Mouse (Mus musculus) liver, embryonic 13.5 days (tissue): Measurements from ENCODE around the gene Uvrag. TPM values are rescaled to one million over a fixed set of nuclear protein-coding genes. Genes with fewer than 3 reads are reported as not detected.

ENCODE experiments used
- ATAC-seq: fragments of 200-750 bp; cut with Nextera tagmentation; 2 replicates; pipeline ENCODE4 v1.8.0; 2017; ENCODE audit warnings: low read depth, mild to moderate bottlenecking, moderate number of reproducible peaks, moderate library complexity
- DNase-seq: peaks from one replicate; pipeline ENCODE4 v3.0.0; 2022
- H3K27ac ChIP-seq: fragments of 300-500 bp; sonication (generic); 2 replicates; pipeline ENCODE4 v1.5.1; 2015; ENCODE audit warnings: moderate library complexity, mild to moderate bottlenecking, inconsistent platforms
- H3K27me3 ChIP-seq: fragments of 300-500 bp; sonication (generic); 2 replicates; pipeline ENCODE4 v1.6.1; 2015; ENCODE audit warnings: mild to moderate bottlenecking, inconsistent platforms
- H3K36me3 ChIP-seq: fragments of 300-500 bp; sonication (generic); 2 replicates; pipeline ENCODE4 v1.6.1; 2015; ENCODE audit warnings: mild to moderate bottlenecking, inconsistent platforms
- H3K4me1 ChIP-seq: fragments of 300-500 bp; sonication (generic); replicated peaks from 2 replicates; pipeline ENCODE4 v1.6.1; 2015; ENCODE audit warnings: inconsistent platforms
- H3K4me2 ChIP-seq: fragments of 300-500 bp; sonication (generic); 2 replicates; pipeline ENCODE4 v1.6.1; 2015; ENCODE audit warnings: inconsistent platforms, mild to moderate bottlenecking, moderate library complexity
- H3K4me3 ChIP-seq: fragments of 300-500 bp; sonication (generic); replicated peaks from 2 replicates; pipeline ENCODE4 v1.5.1; 2015; ENCODE audit warnings: mild to moderate bottlenecking, inconsistent platforms
- H3K9ac ChIP-seq: fragments of 300-500 bp; sonication (generic); 2 replicates; pipeline ENCODE4 v1.6.1; 2015; ENCODE audit warnings: mild to moderate bottlenecking, inconsistent platforms
- H3K9me3 ChIP-seq: fragments of 300-500 bp; sonication (generic); replicated peaks from 2 replicates; pipeline ENCODE4 v1.6.1; 2016; ENCODE audit warnings: inconsistent platforms
- WGBS: fragments of 180-500 bp; shearing (Covaris S2); methylation state at CpG from one replicate; pipeline ENCODE4 v1.1.7; 2015; ENCODE audit not compliant: insufficient replicate concordance; 5-methylcytosine and 5-hydroxymethylcytosine counted together
- polyA plus RNA-seq: library from polyadenylated mRNA; unstranded; fragments of >200 nt; fragmentation: Nextera tagmentation; extraction: Ambion mirVana; gene quantifications from 2 replicates; pipeline ENCODE4 v1.2.1, GENCODE M21; 2015

The Uvrag gene
- polyA plus RNA-seq, 1 experiment from 2014 or later, result 8.9 TPM

DNA sequence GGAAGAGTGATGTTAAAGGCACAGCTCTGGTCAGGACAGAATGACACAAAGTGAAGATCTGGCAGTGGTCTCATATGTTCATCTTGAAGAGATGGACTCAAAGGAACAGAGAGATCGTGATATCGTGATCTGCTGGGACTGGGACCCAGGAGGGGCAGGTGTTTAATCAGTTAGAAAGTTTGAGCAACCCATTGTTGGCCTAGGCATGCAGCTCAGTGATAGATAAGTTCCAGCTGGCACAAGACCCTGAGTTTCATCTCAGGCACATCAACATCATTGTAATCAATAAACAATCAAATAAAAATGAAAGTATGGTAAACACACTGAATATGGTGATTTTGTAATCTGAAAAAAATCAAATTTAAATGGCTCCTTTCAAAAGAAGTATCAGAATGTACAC lies 43.8 kb downstream of the Uvrag start:
- no peak for ATAC-seq
- Histone ChIP-seq H3K9me3 (no peaks in the 10 kb centered on the region), H3K9ac (no peak overlapping the region), H3K4me3 (no peak overlapping the region), H3K4me2 (no peak overlapping the region), H3K4me1 (peaks cover 28% of the 10 kb centered on the region), H3K36me3 (peaks cover 34% of the 10 kb centered on the region), H3K27ac (no peak overlapping the region), H3K27me3 (no peaks in the 10 kb centered on the region)
- no peak for DNase-seq
- WGBS, result 80% methylated on average over 2 of the region's 2 CpGs

DNA sequence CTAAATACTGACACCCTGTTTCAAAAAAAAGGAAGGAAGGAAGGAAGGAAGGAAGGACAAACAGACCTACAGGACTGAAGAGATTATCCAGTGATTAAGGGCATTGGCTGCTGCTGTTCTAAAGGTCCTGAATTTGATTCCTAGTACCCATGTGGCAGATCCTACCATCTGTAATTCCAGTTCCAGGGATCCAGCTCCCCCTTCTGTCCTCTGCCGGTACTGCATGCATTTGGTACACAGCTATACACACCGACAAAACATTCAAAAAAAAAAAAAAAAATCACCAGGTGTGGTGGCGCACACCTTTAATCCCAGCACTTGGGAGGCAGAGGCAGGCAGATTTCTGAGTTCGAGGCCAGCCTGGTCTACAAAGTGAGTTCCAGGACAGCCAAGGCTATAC lies 45.8 kb downstream of the Uvrag start:
- 51% methylated on average over 4 of the region's 4 CpGs for WGBS
- no peaks in the 10 kb centered on the region for H3K27me3 ChIP-seq
- no peak overlapping the region for H3K4me3 ChIP-seq
- no peaks in the 10 kb centered on the region for H3K9me3 ChIP-seq
- no peak overlapping the region for H3K27ac ChIP-seq
- peaks cover 14% of the 10 kb centered on the region for H3K4me1 ChIP-seq
- ATAC-seq (no peak), DNase-seq (peak; percentile 38)
- no peak overlapping the region for H3K4me2 ChIP-seq
- no peak overlapping the region for H3K9ac ChIP-seq
- H3K36me3 ChIP-seq, result peaks cover 34% of the 10 kb centered on the region

DNA sequence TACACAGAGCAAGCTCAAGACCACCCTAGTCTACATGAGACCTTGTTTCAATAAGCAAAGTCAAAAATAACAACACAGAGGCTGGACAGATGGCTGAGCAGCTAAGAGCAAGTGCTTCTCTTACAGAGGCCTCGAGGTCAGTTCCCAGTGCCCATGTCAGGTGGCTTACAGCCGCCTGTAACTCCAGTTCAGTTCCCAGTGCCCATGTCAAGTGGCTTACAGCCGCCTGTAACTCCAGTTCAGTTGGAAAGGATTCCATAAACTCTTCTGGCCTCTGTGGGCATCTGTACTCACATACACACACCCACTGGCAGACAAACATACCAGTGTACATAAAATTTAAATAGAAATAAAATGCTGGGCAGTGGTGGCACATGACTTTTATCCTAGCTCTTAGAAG lies 46.6 kb downstream of the Uvrag start:
- no peak overlapping the region for H3K4me3 ChIP-seq
- H3K36me3 ChIP-seq, result peaks cover 34% of the 10 kb centered on the region
- H3K9ac ChIP-seq, result no peak overlapping the region
- DNase-seq, result no peak
- WGBS, result 73% methylated on average over 3 of the region's 3 CpGs
- H3K27ac ChIP-seq, result no peak overlapping the region
- H3K4me2 ChIP-seq, result no peak overlapping the region
- H3K9me3 ChIP-seq, result no peaks in the 10 kb centered on the region
- H3K4me1 ChIP-seq, result peaks cover 8% of the 10 kb centered on the region; the same call in 1 of the 2 replicates
- ATAC-seq, result no peak
- H3K27me3 ChIP-seq, result no peaks in the 10 kb centered on the region

DNA sequence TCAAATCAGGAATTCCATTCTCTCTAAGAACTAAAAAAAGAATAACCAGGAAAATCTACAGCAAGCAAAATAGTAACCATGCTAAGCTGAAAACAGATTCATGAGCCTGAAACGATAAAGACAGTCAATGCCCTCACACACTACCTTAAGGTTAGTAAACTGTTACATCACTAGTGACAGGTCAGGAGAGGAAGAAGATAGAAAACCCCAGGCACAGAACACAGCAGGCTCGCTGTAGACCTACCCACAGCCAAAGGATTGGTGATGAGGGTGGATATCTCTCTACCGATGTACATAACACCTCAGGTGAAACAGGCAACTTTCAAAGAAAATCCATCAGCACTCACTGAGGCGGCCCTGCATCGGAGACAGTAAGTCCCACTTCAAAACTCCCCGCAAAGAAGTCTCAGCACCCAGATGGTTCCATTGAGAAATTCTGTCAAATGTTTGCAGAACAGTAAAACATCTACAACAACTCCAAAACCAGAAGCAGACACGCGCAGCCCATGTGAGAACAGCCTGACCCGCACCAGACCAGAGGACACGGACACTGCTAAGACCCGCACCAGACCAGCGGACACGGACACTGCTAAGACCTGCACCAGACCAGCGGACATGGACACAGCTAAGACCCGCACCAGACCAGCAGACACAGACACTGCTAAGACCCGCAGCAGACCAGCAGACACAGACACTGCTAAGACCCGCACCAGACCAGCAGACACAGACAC lies 48.9 kb downstream of the Uvrag start:
- DNase-seq, result no peak
- Histone ChIP-seq H3K36me3 (peaks cover 20% of the 10 kb centered on the region), H3K4me1 (peaks cover 15% of the 10 kb centered on the region; the same call in 1 of the 2 replicates), H3K4me2 (no peak overlapping the region), H3K4me3 (no peak overlapping the region), H3K27ac (no peak overlapping the region), H3K9me3 (no peaks in the 10 kb centered on the region), H3K27me3 (no peaks in the 10 kb centered on the region), H3K9ac (no peak overlapping the region)
- 80% methylated on average over 17 of the region's 17 CpGs for WGBS
- no peak for ATAC-seq

DNA sequence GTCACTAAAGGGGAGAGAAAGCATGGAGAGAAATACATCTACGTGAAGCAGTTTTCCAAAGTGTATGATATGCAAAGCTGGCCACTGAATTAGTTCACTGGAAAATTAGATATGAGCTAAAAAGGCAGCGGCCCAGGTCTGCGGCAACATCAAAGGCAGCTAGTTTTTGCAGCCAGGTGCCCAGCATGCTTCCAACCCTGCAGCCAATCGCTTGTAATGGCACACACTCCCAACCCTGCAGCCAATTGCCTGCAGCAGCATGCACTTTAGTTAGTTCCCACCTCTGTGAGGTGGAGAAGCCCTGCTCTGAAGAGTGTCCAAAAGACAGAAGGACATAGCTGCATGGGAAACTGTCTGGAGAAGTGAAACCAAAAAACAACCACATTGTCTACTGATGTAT lies 51.2 kb downstream of the Uvrag start:
- H3K9me3 ChIP-seq, result no peaks in the 10 kb centered on the region
- H3K36me3 ChIP-seq, result peaks cover 11% of the 10 kb centered on the region
- 79% methylated on average over 4 of the region's 4 CpGs for WGBS
- ATAC-seq, result no peak
- H3K4me1 ChIP-seq, result peaks cover 15% of the 10 kb centered on the region; the same call in 1 of the 2 replicates
- no peak overlapping the region for H3K4me3 ChIP-seq
- DNase-seq, result no peak
- no peak overlapping the region for H3K9ac ChIP-seq
- H3K27ac ChIP-seq, result no peak overlapping the region
- H3K4me2 ChIP-seq, result no peak overlapping the region
- H3K27me3 ChIP-seq, result no peaks in the 10 kb centered on the region

DNA sequence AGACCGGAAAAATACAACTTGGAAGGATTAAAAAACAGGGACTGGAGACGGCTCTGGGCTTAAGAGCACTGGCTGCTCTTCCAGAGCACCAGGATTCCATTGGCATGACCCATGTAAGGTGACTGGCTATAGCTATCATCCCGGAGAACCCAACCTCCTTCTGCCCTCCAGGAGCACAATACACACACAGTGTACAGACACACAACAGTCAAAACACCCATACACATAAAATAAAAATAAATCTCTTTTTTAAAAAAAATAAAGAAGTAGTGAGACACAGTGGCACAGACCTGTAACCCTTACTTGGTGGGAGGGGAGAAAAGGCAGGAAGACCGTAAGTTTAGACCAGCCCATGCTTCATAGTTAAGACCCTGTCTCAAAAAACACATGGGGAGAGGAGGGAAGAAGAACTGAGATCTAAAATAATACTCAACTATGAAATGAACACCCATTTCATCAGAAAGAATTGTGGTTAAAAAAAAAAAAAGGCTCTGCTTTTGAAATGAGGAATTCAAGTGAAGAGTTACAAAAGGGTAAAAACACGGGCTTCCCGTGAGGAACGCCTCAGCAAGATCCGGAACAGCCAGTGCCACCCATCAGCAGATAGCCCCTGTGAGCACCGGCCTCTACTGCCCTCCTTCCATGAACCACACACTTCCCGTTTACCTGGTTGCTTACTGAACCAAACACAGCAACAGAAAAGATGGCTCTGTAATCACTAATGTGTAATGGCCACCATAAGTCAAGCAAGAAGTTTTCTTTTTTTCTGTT lies 52.2 kb downstream of the Uvrag start:
- no peak for ATAC-seq
- Histone ChIP-seq H3K4me2 (no peak overlapping the region), H3K4me1 (peaks cover 15% of the 10 kb centered on the region; the same call in 1 of the 2 replicates), H3K9ac (no peak overlapping the region), H3K9me3 (no peaks in the 10 kb centered on the region), H3K36me3 (peaks cover 6% of the 10 kb centered on the region), H3K4me3 (no peak overlapping the region), H3K27ac (no peak overlapping the region), H3K27me3 (no peaks in the 10 kb centered on the region)
- no peak for DNase-seq
- 82% methylated on average over 10 of the region's 10 CpGs for WGBS

DNA sequence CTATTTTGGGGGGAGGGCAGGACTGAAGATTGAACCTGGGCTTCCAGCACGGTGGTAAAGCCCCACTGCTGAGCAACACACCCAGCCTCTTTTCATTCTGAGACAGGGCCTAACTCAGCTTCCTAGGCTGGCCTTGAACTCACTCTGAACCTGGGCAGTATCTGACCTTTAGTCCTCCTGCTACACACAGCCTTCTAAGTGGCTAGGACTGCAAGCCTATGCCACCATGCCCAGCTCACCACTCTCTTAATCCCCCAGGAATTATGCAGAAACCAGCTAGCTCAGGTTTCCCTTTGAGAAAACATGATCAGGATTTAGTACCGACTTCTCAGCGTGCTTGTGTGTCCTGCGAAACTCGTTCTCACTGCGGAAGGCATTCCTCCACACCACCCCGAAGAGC lies 53.4 kb downstream of the Uvrag start:
- Histone ChIP-seq H3K27ac (no peak overlapping the region), H3K4me3 (no peak overlapping the region), H3K9me3 (no peaks in the 10 kb centered on the region), H3K4me2 (no peak overlapping the region), H3K36me3 (peaks cover 6% of the 10 kb centered on the region), H3K4me1 (peaks cover 9% of the 10 kb centered on the region; the same call in 1 of the 2 replicates), H3K27me3 (no peaks in the 10 kb centered on the region), H3K9ac (no peak overlapping the region)
- 84% methylated on average over 7 of the region's 7 CpGs for WGBS
- ATAC-seq, result no peak
- no peak for DNase-seq

DNA sequence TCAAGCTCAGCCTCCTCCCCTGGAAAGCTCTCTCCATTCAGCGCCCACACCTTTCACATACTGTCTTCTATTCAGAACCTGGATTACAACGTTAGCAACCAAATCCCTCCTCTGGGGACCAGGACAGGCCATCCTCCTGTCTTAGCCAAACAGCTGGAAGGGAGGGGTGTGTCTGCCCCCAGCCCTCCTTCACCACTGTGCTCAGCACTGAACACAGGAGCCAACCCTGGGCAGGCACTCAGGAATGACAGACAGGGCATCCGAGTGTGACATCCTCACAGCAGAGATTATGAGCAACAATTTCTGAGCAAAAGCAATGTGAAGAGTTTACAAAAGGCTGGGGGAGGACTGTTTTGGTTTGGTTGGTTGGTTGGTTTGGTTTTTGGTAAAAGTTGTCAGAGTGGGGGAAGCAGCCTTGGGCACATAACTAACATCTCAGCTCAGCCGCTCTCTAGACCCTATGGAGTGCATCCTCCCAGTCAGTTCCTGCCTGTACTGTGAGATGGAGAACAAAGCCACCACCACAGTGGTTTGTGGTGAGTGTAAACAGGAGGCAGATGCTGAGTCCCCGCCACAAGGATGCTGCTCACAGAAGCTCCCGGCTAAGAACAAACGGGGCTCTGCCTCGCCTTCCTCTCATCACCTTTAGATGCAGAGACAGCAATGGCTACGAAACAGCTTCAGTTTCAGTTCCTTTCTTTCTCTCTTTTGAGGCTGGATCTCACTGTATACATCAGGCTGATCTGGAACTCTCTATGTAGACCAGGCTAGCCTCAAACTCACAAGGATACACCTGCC lies 54.1 kb downstream of the Uvrag start:
- ATAC-seq (no peak), DNase-seq (no peak)
- Histone ChIP-seq H3K27me3 (no peaks in the 10 kb centered on the region), H3K36me3 (peaks cover 6% of the 10 kb centered on the region), H3K4me2 (no peak overlapping the region), H3K4me3 (no peak overlapping the region), H3K9ac (no peak overlapping the region), H3K9me3 (no peaks in the 10 kb centered on the region), H3K27ac (no peak overlapping the region), H3K4me1 (peaks cover 7% of the 10 kb centered on the region; the same call in 1 of the 2 replicates)
- WGBS, result 75% methylated on average over 9 of the region's 9 CpGs

DNA sequence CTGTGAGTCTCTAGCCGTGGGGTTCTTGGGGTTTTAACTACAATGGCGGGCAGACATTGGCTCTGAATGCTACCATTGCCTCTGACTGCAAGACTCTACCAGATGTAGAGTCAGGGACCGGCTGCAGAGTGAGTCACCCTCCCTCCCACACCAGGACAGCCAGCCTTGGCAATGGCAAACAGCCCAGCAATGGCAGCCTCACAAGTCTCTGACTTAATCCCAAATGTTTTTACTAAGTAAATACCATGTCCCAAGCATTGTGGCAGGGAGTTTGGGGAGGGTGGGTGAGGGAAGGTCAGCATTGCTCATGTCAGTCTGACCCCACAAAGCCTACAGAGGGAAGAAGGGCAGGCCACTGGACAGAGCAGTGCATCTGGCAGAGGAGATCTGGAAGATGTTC lies 55.7 kb downstream of the Uvrag start:
- H3K27ac ChIP-seq, result no peak overlapping the region
- H3K27me3 ChIP-seq, result no peaks in the 10 kb centered on the region
- DNase-seq (no peak), ATAC-seq (0 out of 2 replicates have a peak, but pooled peaks have one; percentile 36)
- H3K4me2 ChIP-seq, result no peak overlapping the region
- H3K4me1 ChIP-seq, result peaks cover 7% of the 10 kb centered on the region; the same call in 1 of the 2 replicates
- H3K9ac ChIP-seq, result no peak overlapping the region
- no peak overlapping the region for H3K4me3 ChIP-seq
- H3K36me3 ChIP-seq, result peaks cover 6% of the 10 kb centered on the region
- 72% methylated on average over 3 of the region's 3 CpGs for WGBS
- no peaks in the 10 kb centered on the region for H3K9me3 ChIP-seq

DNA sequence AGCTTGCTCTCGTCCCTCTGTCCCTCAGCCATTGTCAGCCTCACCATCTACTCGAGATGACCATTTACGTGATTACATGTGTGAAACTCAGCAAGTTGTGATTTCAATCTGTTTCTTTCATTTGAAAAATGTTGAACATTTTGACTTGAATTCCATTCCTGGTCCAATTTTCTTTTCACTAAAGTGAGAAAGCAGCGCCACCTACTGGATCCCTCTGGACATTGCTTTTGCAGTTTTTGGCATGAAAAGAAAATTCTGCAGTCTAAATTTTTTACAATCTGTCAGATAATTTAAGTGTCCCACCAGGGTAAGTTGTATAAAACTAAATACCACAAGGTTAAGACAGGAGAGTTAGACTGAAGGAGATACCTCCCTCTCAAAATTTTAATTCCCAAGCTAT lies 61.4 kb downstream of the Uvrag start:
- Histone ChIP-seq H3K27me3 (no peaks in the 10 kb centered on the region), H3K4me2 (no peak overlapping the region), H3K27ac (no peak overlapping the region), H3K4me1 (0 out of 2 replicates have a peak, but pooled peaks cover 2% of the 10 kb centered on the region), H3K4me3 (no peak overlapping the region), H3K36me3 (no peaks in the 10 kb centered on the region), H3K9me3 (no peaks in the 10 kb centered on the region), H3K9ac (no peak overlapping the region)
- DNase-seq (no peak), ATAC-seq (no peak)
- WGBS, result 49% methylated on average over 4 of the region's 4 CpGs

DNA sequence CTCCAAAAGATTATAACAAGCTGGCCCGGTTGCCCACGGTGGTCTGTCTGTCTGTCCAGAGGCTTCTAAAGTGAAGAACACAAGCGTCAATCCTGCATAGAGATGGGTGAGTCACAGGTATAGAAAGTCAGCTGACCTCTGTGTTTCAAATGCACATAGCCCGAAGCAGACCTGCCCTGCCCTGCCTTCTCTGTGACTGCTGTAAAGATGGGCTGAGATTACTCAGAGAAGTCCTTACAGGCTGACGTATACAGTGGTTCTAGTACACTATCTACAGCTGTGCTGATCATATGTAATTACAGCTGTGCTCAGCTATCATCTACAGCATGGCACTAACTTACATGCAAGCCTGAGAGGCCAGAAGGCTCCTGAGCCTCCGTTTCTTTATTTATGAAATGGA lies 62.1 kb downstream of the Uvrag start:
- H3K9me3 ChIP-seq, result no peaks in the 10 kb centered on the region
- ATAC-seq (no peak), DNase-seq (no peak)
- 80% methylated on average over 6 of the region's 6 CpGs for WGBS
- H3K27ac ChIP-seq, result no peak overlapping the region
- no peak overlapping the region for H3K9ac ChIP-seq
- H3K4me1 ChIP-seq, result 0 out of 2 replicates have a peak, but pooled peaks cover 2% of the 10 kb centered on the region
- no peak overlapping the region for H3K4me2 ChIP-seq
- no peaks in the 10 kb centered on the region for H3K36me3 ChIP-seq
- H3K27me3 ChIP-seq, result no peaks in the 10 kb centered on the region
- H3K4me3 ChIP-seq, result no peak overlapping the region
